Mouse (Mus musculus): ENCODE results near the gene Tmcc2. TPM values are rescaled to one million over a fixed set of nuclear protein-coding genes. Genes with fewer than 3 reads are reported as not detected.

Tmcc2 gene
- polyA plus RNA-seq, 1 experiment from 2014 or later = 11.4 TPM

- Histone ChIP-seq H3K4me1 (replicated peaks) (no peaks in the 10 kb centered on the region; the same call in 1 of the 2 replicates), H3K9me3 (no peaks in the 10 kb centered on the region), H3K36me3 (0 out of 2 replicates have a peak, but pooled peaks cover 3% of the 10 kb centered on the region), H3K4me3 (replicated peaks) (no peak overlapping the region), H3K27ac (no peak overlapping the region), H3K9ac (no peak overlapping the region), H3K4me2 (replicated peaks) (no peak overlapping the region), H3K27me3 (replicated peaks) (no peaks in the 10 kb centered on the region)
- 71% methylated on average over 2 of the region's 2 CpGs for WGBS
- no peak for ATAC-seq
Measured at GRCm38 (mm10) chr1:132420206-132420605, 29.1 kb upstream of the Tmcc2 start.

- under 1% methylated on average over 85 of the region's 85 CpGs for WGBS
Measured at GRCm38 (mm10) chr1:132417319-132418251, 26.5 kb upstream of the Tmcc2 start, which contains the start of gene Dstyk. Gene Dstyk (plus strand): TSS chr1:132417555.

DNA sequence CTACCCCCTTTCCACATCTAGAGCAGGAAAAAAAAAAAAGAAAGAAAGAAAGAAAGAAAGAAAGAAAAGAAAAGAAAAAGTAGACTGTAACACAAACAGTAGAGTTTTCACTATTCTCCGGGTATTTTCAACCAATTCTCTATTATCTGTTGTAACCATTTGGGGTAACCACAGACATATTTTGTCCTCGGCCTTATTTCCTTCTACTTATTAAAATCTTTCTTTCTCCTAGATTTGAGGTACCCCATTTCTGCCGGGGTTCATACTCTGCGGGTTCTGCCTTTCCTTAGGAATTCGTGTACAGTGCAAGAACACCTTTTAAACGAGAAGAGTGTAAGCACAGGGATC is 25.8 kb upstream of the Tmcc2 start:
- ATAC-seq = no peak
- peak overlapping the region; percentile 74 for H3K4me3 ChIP-seq (replicated peaks)
- peak overlapping the region; percentile 88 for H3K9ac ChIP-seq
- H3K36me3 ChIP-seq = no peaks in the 10 kb centered on the region
- H3K27me3 ChIP-seq (replicated peaks) = no peaks in the 10 kb centered on the region
- H3K4me2 ChIP-seq (replicated peaks) = peak overlapping the region; percentile 87
- no peaks in the 10 kb centered on the region for H3K9me3 ChIP-seq
- peak overlapping the region; percentile 91 for H3K27ac ChIP-seq
- no peaks in the 10 kb centered on the region; the same call in 1 of the 2 replicates for H3K4me1 ChIP-seq (replicated peaks)
- 15% methylated on average over 6 of the region's 6 CpGs for whole genome bisulfite sequencing

More at GRCm38 (mm10) chr1:132417319-132418251, 26.5 kb upstream of the Tmcc2 start, which contains the start of gene Dstyk:
- Histone ChIP-seq H3K4me1 (replicated peaks) (no peaks in the 10 kb centered on the region; the same call in 1 of the 2 replicates), H3K27me3 (replicated peaks) (no peaks in the 10 kb centered on the region), H3K4me3 (replicated peaks) (peak within 1 kb of the TSS; percentile 74), H3K9me3 (no peaks in the 10 kb centered on the region), H3K9ac (peak within 1 kb of the TSS; percentile 88), H3K4me2 (replicated peaks) (peak within 1 kb of the TSS; percentile 87), H3K27ac (peak within 1 kb of the TSS; percentile 91), H3K36me3 (no peaks in the 10 kb centered on the region)
- ATAC-seq = peak; percentile 99

- no peaks in the 10 kb centered on the region for H3K27me3 ChIP-seq (replicated peaks)
- no peak overlapping the region for H3K4me2 ChIP-seq (replicated peaks)
- no peak overlapping the region for H3K27ac ChIP-seq
- H3K9me3 ChIP-seq = no peaks in the 10 kb centered on the region
- H3K4me3 ChIP-seq (replicated peaks) = no peak overlapping the region
- WGBS = 70% methylated on average over 8 of the region's 8 CpGs
- H3K4me1 ChIP-seq (replicated peaks) = no peaks in the 10 kb centered on the region; the same call in 1 of the 2 replicates
- no peaks in the 10 kb centered on the region for H3K36me3 ChIP-seq
- H3K9ac ChIP-seq = no peak overlapping the region
- ATAC-seq = no peak
Measured at GRCm38 (mm10) chr1:132416244-132416942, 25.3 kb upstream of the Tmcc2 start.

DNA sequence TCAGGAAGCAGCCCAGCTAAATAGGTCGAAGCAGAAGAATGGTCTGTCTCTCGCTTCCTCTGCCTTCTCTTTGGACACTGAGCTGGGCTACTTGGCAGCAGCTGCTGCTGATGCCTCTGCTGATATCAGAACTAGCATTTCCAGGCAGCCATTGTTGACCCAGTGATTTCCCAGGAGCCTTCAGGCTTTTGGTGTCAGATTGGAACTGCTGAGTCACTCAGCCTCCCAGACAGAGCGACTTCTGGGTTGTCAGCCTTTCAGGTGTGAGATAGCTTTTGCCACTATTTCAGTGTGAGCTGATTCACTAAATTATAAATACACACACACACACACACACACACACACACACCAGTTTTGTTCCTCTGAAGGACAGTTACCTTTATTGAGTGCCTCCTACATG is 19.6 kb upstream of the Tmcc2 start:
- no peak overlapping the region for H3K27ac ChIP-seq
- H3K4me1 ChIP-seq (replicated peaks) = no peaks in the 10 kb centered on the region
- WGBS = 85% methylated on average over 3 of the region's 3 CpGs
- no peak overlapping the region for H3K9ac ChIP-seq
- H3K4me2 ChIP-seq (replicated peaks) = no peak overlapping the region
- ATAC-seq = no peak
- H3K36me3 ChIP-seq = no peaks in the 10 kb centered on the region
- no peak overlapping the region for H3K4me3 ChIP-seq (replicated peaks)
- H3K27me3 ChIP-seq (replicated peaks) = no peaks in the 10 kb centered on the region
- H3K9me3 ChIP-seq = no peaks in the 10 kb centered on the region

GRCm38 (mm10) chr1:132401843-132402242 is 10.8 kb upstream of the Tmcc2 start:
- no peak for ATAC-seq
- no peak overlapping the region for H3K27ac ChIP-seq
- H3K9me3 ChIP-seq = no peaks in the 10 kb centered on the region
- no peaks in the 10 kb centered on the region for H3K36me3 ChIP-seq
- no peaks in the 10 kb centered on the region for H3K27me3 ChIP-seq (replicated peaks)
- H3K4me3 ChIP-seq (replicated peaks) = no peak overlapping the region
- H3K9ac ChIP-seq = no peak overlapping the region
- no peak overlapping the region for H3K4me2 ChIP-seq (replicated peaks)
- 88% methylated on average over 1 of the region's 1 CpGs for WGBS
- no peaks in the 10 kb centered on the region for H3K4me1 ChIP-seq (replicated peaks)

- 48% methylated on average over 1 of the region's 1 CpGs for WGBS
- H3K36me3 ChIP-seq = no peaks in the 10 kb centered on the region
Measured at GRCm38 (mm10) chr1:132400538-132400937, 9.5 kb upstream of the Tmcc2 start.

DNA sequence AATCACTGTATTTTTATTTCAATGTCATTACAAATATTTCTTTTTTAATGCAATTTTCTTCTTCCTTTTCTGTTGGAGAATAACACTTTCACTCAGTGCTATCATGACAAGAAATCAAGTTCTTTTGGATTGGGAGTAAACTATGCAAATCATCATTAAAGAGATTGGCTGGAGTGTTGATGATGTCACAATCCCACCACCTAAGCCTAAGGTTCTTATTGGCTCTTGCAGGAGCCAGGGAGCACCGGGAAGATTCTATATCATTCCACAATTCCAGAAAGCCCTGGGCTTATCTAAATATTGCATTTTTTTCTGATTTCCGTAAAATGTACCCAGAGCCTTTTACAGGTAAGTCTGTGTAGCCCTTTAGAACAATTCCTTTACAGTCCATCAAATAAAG is 5.6 kb upstream of the Tmcc2 start:
- 44% methylated on average over 2 of the region's 2 CpGs for whole genome bisulfite sequencing
- H3K4me2 ChIP-seq (replicated peaks) = no peak overlapping the region

More at GRCm38 (mm10) chr1:132400538-132400937, 9.5 kb upstream of the Tmcc2 start:
- H3K4me2 ChIP-seq (replicated peaks) = no peak overlapping the region
- no peaks in the 10 kb centered on the region for H3K9me3 ChIP-seq
- no peak overlapping the region for H3K9ac ChIP-seq
- no peak overlapping the region for H3K4me3 ChIP-seq (replicated peaks)
- no peaks in the 10 kb centered on the region for H3K4me1 ChIP-seq (replicated peaks)
- H3K27ac ChIP-seq = no peak overlapping the region
- no peak for ATAC-seq
- no peaks in the 10 kb centered on the region for H3K27me3 ChIP-seq (replicated peaks)

GRCm38 (mm10) chr1:132392872-132393271 is 1.8 kb upstream of the Tmcc2 start:
- peaks cover 20% of the 10 kb centered on the region for H3K4me1 ChIP-seq (replicated peaks)
- H3K36me3 ChIP-seq = no peaks in the 10 kb centered on the region
- H3K4me3 ChIP-seq (replicated peaks) = no peak overlapping the region
- no peak overlapping the region for H3K4me2 ChIP-seq (replicated peaks)
- H3K9ac ChIP-seq = no peak overlapping the region
- H3K27ac ChIP-seq = no peak overlapping the region
- no peak for ATAC-seq
- WGBS = 65% methylated on average over 5 of the region's 5 CpGs
- H3K27me3 ChIP-seq (replicated peaks) = no peaks in the 10 kb centered on the region
- no peaks in the 10 kb centered on the region for H3K9me3 ChIP-seq

More for the DNA sequence above, 5.6 kb upstream of the Tmcc2 start:
- H3K9me3 ChIP-seq = no peaks in the 10 kb centered on the region
- H3K27me3 ChIP-seq (replicated peaks) = no peaks in the 10 kb centered on the region
- H3K27ac ChIP-seq = no peak overlapping the region
- H3K9ac ChIP-seq = no peak overlapping the region
- H3K4me1 ChIP-seq (replicated peaks) = no peaks in the 10 kb centered on the region
- H3K4me3 ChIP-seq (replicated peaks) = no peak overlapping the region
- no peaks in the 10 kb centered on the region for H3K36me3 ChIP-seq
- no peak for ATAC-seq

DNA sequence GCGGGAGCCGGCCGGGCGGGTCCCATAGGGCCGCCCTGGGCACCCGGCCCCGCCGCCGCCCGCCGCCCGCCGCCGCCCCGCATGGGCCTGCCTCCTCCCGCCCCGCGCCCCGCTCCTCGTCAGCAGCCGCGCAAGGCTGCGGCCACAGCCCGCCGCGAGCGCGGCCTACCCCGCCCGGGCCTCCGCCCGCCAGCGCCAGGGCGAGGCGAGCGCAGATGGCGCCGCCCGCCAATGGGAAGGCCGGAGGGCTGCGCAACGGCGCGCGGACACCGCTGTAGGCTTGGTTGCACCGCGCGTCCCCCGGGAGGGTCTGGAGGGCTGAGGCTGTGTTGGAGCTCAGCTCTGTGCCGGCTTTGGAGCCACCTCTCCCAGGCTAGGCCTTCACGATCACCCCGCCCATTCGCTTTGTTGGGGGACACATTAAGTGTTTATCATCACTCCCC is 520 bp upstream of the Tmcc2 start:
- under 1% methylated on average over 43 of the region's 54 CpGs for WGBS

GRCm38 (mm10) chr1:132389886-132390585 is 1.0 kb downstream of the Tmcc2 start:
- peak; percentile 52; the same call in 1 of the 2 replicates for ATAC-seq
- peak overlapping the region; percentile 77; the same call in 1 of the 2 replicates for H3K9ac ChIP-seq
- 18% methylated on average over 15 of the region's 15 CpGs for WGBS

More for the DNA sequence above, 520 bp upstream of the Tmcc2 start:
- ATAC-seq = peak; percentile 95
- Histone ChIP-seq H3K4me3 (replicated peaks) (peak overlapping the region; percentile 73), H3K9ac (peak overlapping the region; percentile 77), H3K9me3 (no peaks in the 10 kb centered on the region), H3K27ac (peak overlapping the region; percentile 75), H3K4me1 (replicated peaks) (peaks cover 23% of the 10 kb centered on the region), H3K4me2 (replicated peaks) (peak overlapping the region; percentile 95), H3K27me3 (replicated peaks) (no peaks in the 10 kb centered on the region), H3K36me3 (no peaks in the 10 kb centered on the region)

More at GRCm38 (mm10) chr1:132389886-132390585, 1.0 kb downstream of the Tmcc2 start:
- Histone ChIP-seq H3K4me1 (replicated peaks) (peaks cover 32% of the 10 kb centered on the region), H3K4me2 (replicated peaks) (peak overlapping the region; percentile 95), H3K9me3 (no peaks in the 10 kb centered on the region), H3K27ac (no peak overlapping the region), H3K36me3 (no peaks in the 10 kb centered on the region), H3K4me3 (replicated peaks) (peak overlapping the region; percentile 73), H3K27me3 (replicated peaks) (no peaks in the 10 kb centered on the region)
